Mouse (Mus musculus) left cerebral cortex, postnatal 36 days (tissue): ENCODE measurements around the gene Fam102a. TPM values are rescaled to one million over a fixed set of nuclear protein-coding genes. Genes with fewer than 3 reads are reported as not detected.
"Not testable (repeated sequence)": the region's sequence is repeated elsewhere in the genome, so short reads cannot be mapped to it uniquely, and the experiment has no call there.

Experiments
- DNase-seq, 2 experiments: peaks; one replicate each; pipeline ENCODE4 v3.0.0; 2021 to 2022; ENCODE audit warnings: low spot score in 2 of 2, mixed read lengths in 1 of 2
- intact Hi-C: fragments of 180-260 bp; cut with DNase I; formaldehyde crosslinking; loops from one replicate; pipeline ENCODE4 v1.15.1; 2025
- total RNA-seq, 2 experiments: library from RNA; stranded (reverse); gene quantifications; 2 replicates each; pipeline ENCODE4 v1.2.3; 2021

Gene Fam102a
- 10 to 100 TPM; 53.6 to 68.9 TPM for total RNA-seq

GRCm38 (mm10) chr2:32534733-32535471 is at the start of gene Fam102a:
Gene Fam102a, plus strand, starts transcription at chr2:32535332.
- peak; percentile 99 for DNase-seq
- intact Hi-C loops = loop anchor here (5.0 kb wide), 1 partner anchor 48 kb away; no protein-coding TSS in a partner anchor

- intact Hi-C loops = loop anchor here (5.0 kb wide), 1 partner anchor 52 kb away; the partner anchor contains the start of gene Fam102a
Observed at GRCm38 (mm10) chr2:32485751-32486150, 49.4 kb upstream of the Fam102a start.

DNA sequence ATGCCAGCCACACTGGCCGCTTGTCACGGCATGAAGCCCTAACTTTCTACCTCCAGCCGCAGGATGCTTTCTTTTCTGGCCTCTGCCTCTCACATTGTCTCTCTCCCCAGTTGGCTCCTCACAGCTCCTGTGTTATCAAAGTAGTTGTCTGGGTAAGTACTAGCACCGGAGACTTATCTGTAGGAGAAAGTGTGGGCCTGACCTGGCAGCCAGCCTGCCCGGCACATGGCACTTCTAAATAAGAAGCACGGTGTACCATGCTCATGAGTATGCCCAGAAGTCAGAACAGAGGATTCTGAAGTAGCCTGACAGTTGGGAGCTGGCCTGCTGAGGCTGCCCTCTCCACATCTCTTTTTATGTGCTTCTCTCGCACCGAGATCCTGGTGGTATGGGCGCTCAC is 49.0 kb upstream of the Fam102a start:
- DNase-seq = no peak
- intact Hi-C loops = loop anchor here (5.0 kb wide), 1 partner anchor 51 kb away; the partner anchor contains the start of gene Fam102a

More at GRCm38 (mm10) chr2:32485751-32486150, 49.4 kb upstream of the Fam102a start:
- no peak for DNase-seq

GRCm38 (mm10) chr2:32487124-32487623 is 48.0 kb upstream of the Fam102a start:
- intact Hi-C loops = loop anchor here (5.0 kb wide), 1 partner anchor 50 kb away; the partner anchor contains the start of gene Fam102a
- peak; percentile 83 to 92 for DNase-seq

DNA sequence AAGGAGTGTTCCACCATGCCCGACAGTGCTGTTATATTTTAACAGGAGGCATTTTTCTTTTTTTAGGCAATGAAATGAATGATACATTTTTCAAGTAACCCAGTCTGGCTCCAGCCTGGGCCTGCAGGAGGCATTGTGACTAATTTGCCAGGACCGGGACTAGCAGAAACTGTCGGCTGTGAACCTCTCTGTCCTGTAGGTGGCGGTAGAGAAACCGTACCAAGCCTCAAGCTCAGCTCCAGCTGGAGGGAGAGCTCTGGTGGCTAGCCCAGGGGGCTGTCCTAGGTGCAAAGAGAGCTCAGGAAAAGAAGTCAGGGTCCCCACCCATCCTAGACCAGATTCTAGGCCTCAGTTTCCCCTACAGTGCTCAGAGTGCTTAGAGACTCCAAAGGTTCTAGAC is 46.5 kb upstream of the Fam102a start:
- intact Hi-C loops = loop anchor here (1.0 to 5.0 kb wide), 3 partner anchors 49 to 84 kb away; partner anchors contain the start of gene Fam102a
- DNase-seq = peak; percentile 64 to 75

DNA sequence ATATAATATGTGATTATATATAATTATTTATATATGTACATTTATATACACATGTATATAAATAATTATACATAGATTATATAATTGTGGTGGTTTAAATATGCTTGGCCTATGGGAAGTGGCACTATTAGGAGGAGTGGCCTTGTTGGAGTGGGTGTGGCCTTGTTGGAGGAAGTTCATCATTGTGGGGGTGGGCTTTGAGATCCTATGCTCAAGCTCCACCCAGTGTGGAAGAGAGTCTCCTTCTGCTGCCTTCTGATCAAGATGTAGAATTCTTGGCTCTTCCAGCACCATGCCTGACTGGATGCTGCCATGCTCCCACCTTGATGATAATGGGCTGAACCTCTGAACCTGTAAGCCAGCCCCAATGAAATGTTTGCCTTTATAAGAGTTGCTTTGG is 44.4 kb upstream of the Fam102a start:
- intact Hi-C loops, DNase-seq: not testable (repeated sequence)

DNA sequence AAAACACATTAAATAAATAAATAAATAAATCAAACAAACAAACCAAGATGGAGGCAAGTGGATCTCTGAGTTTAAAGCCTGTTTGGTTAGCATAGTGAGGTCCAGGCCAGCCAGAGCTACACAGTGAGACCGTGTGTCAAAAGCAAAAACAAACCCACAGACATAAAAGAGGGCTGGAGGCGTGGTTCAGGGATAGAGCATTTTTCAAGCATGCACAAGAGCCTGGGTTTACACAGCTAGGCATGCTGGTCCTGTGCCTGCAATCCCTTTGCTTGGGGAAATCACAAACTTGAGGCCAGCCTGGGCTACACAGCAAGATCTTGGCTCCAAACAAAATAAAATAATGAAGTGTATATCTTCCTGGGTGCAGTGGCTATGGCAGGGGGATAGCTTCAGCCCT is 42.5 kb upstream of the Fam102a start:
- intact Hi-C loops = no loop called here
- DNase-seq = no peak

DNA sequence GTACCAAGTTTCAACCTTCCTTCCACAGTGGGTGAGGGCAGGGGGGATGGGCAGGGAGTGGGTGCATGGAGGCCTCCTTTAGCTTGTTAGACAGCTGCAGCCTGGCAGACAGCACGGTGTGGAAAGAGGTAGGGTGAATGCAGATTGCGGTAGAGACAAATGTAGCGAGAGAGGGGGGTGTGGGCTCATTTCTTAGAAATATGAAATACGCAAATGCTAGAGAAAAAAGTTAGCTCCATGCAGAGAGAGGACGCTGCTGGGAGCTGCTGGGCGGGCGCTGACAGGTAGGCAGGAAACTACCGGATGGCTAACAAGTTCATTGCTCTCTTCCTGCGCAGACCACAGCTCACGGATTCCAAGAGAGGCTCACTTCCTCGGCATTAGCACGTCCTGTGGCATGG is 41.8 kb upstream of the Fam102a start:
- intact Hi-C loops = no loop called here
- no peak for DNase-seq

- intact Hi-C loops = no loop called here
- no peak for DNase-seq
Observed at GRCm38 (mm10) chr2:32494522-32494921, 40.6 kb upstream of the Fam102a start.

- no peak for DNase-seq
- intact Hi-C loops = no loop called here
Observed at GRCm38 (mm10) chr2:32495185-32495726, 39.9 kb upstream of the Fam102a start.

DNA sequence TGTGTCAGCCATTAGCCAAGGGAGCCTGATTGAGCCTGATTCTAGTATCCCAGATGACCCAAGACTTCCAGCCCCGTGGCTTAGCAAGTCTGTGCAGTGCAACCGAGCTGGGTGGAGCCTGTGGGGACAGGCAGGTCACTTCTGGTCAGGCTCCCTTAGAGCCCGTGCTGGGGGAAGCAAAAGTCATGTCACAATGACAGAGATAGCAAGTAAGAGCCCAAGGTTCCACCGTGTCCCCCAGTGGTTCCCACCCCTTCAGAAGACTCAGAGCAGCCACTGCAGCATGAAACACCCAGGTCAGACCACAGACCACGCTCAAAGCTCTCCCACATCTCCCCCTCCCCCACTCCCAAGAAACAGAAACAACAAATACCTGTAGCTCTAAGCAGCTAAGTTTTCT is 38.9 kb upstream of the Fam102a start:
- intact Hi-C loops = no loop called here
- DNase-seq = no peak

- DNase-seq = no peak
- intact Hi-C loops = no loop called here
Observed at GRCm38 (mm10) chr2:32499365-32499764, 35.8 kb upstream of the Fam102a start.

DNA sequence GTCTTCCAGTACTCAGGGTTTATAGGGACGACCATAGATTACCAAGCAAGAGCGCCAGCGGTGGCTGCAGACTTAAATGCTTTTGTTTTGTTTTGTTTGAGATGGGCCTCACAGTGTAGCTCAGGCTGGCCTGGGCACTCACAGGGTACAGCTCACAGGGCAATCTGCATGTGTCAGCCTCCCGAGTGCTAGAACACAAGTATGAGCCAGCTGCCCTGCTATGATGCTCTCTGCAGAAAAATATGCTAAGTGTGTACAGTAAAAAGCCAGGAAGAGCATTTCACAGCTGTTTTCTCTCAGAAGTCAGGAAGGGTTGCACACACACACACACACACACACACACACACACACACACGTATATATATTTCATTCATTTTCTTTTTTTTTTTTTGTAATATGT is 34.7 kb upstream of the Fam102a start:
- intact Hi-C loops = no loop called here
- DNase-seq = no peak

DNA sequence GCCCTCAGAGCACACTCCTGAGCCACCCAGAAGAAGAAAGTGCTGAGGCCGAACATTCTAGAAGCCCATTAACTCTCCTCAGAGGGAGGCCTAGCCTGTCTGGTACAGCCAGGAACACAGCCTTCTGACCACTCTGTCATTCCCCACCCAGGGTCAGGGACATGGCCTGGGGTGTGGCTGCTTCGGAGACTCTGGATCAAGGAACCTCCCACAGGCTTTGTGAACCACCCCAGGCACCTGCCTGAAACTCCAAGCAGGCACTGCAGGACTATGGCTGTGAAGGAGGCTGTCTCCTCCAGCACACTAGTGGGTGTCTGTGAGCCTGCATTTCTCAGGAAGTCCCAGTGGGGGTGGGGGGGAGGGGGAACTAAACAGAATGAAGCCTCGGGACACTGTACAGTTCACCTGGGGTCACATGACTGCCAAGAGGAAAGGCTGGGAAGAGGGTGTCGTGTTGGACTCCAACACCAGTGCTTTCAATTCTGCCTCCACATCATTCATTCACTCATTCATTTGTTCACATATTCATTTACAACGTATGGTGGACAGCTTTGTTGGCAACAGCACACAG is 33.3 kb upstream of the Fam102a start:
- no peak for DNase-seq
- intact Hi-C loops = no loop called here

- DNase-seq = no peak
- intact Hi-C loops = no loop called here
Observed at GRCm38 (mm10) chr2:32502843-32503242, 32.3 kb upstream of the Fam102a start.

DNA sequence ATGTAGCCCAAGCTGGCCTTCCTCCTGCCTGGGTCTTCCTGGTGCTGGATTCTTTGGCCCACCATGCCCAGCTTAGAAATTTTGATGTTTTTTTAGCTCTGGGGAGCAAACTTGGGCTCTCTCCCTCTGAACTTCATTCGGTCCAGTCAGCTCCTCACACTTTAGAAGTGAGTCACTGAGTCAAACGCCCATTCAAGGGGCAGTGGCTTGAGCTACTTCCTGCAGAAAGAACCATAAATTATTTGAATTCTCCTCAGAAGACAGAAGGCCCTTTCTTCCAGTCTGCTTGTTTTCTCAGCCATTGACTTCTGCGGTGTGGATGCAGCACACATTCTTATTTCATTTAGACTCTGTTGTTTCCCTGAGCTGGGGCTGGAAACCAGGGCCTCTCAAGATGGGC is 31.5 kb upstream of the Fam102a start:
- DNase-seq = no peak
- intact Hi-C loops = no loop called here

DNA sequence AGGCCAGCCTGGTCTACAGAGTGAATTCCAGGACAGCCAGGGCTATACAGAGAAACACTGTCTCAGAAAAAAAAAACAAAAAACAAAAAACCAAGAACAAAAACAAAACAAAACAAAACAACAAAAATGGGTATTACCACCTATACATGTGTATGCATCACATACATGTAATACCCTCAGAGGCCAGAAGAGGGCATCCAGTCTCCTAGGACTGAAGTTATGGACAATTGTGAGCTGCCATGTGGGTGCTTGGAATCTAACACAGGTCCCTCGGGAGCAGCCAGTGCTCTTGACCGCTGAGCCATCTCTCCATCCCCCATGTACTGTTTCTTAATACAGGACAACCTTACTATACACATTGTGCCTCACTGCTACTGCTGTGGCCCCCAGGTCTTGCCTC is 29.6 kb upstream of the Fam102a start:
- intact Hi-C loops = no loop called here
- DNase-seq = no peak

- intact Hi-C loops = no loop called here
- no peak for DNase-seq
Observed at GRCm38 (mm10) chr2:32506673-32507668, 28.2 kb upstream of the Fam102a start.

- DNase-seq = no peak
- intact Hi-C loops = no loop called here
Observed at GRCm38 (mm10) chr2:32507906-32508305, 27.2 kb upstream of the Fam102a start.
